Mouse (Mus musculus) bone marrow macrophage, adult 2 months (primary cell): Measurements from ENCODE around the gene Mpped1.

ENCODE experiments used
- CTCF ChIP-seq: IDR thresholded peaks from 2 replicates; pipeline ENCODE4 v1.5.1; 2012; ENCODE audit warnings: low read depth, mild to moderate bottlenecking, low read length, moderate library complexity
- POLR2A ChIP-seq: IDR thresholded peaks from 2 replicates; pipeline ENCODE4 v1.6.1; 2012; ENCODE audit warnings: mild to moderate bottlenecking, low read depth, low read length, borderline replicate concordance

- TF ChIP-seq CTCF (no peak), POLR2A (no peak)
These were observed 19.7 kb downstream of the Mpped1 start for GRCm38 (mm10) chr15:83798964-83799363.
